In genomic region chr19:5831958-5832320, GRCm38 (mm10) we compare ENCODE assay signal across 19 mouse cellular contexts. TPM values are rescaled to one million over a fixed set of nuclear protein-coding genes. Genes with fewer than 3 reads are reported as not detected.
DNase-seq lines count a peak whose midpoint lies in the region; ATAC-seq lines count a peak whose summit lies in the region.
"Had no signal": no experiment of that assay in that cellular context is flagged by ENCODE, and none has a peak within 500 bp of the region (broad histone marks: within the 10 kb centered on the region; RNA-seq: fewer than 3 reads in every experiment).

No protein-coding gene starts in this region.

- no peaks in the 10 kb centered on the region for H3K36me3 ChIP-seq in heart, embryonic 10.5 days
- H3K36me3 ChIP-seq in kidney, embryonic 16.5 days (ENCODE audit: insufficient read depth, low read length), result no peaks in the 10 kb centered on the region
- H3K36me3 ChIP-seq: embryonic facial prominence, embryonic 15.5 days; hindbrain, embryonic 13.5 days; limb, embryonic 10.5 days; neural tube, embryonic 15.5 days; stomach, embryonic 15.5 days had no signal

- H3K27ac ChIP-seq in heart, embryonic 10.5 days, result no peak overlapping the region
- H3K27ac ChIP-seq in kidney, embryonic 16.5 days (ENCODE audit: low read length), result peak overlapping the region; percentile 45; the same call in 1 of the 2 replicates
- peak overlapping the region; percentile 28 for H3K27ac ChIP-seq in brown adipose tissue, adult 24 weeks (replicated peaks; ENCODE audit: low read depth, low read length)
- H3K27ac ChIP-seq: embryonic facial prominence, embryonic 15.5 days; forebrain, embryonic 13.5 days; hindbrain, embryonic 13.5 days; layer of hippocampus, adult 2 months; limb, embryonic 10.5 days; neural tube, embryonic 15.5 days; stomach, embryonic 15.5 days had no signal

- peak; percentile 91 for DNase-seq in heart, adult 11 months
- no peak for DNase-seq in heart, embryonic 10.5 days (ENCODE audit: low spot score)
- no peak for DNase-seq in kidney, adult 11 months
- DNase-seq in 3134 (ENCODE audit: extremely low read depth, insufficient read length, low spot score), result peak; percentile 20
- DNase-seq in embryo, embryonic 10.5 days (ENCODE audit: low spot score), result no peak
- DNase-seq: cerebellum, adult 8-10 months; lung, postnatal 10 days; right cerebral cortex, postnatal 4 days had no signal

- no peak overlapping the region for H3K9ac ChIP-seq in kidney, embryonic 16.5 days (replicated peaks; ENCODE audit: low read length)
- H3K9ac ChIP-seq: embryonic facial prominence, embryonic 15.5 days; forebrain, embryonic 13.5 days; hindbrain, embryonic 13.5 days; neural tube, embryonic 15.5 days; stomach, embryonic 15.5 days had no signal

- no peak overlapping the region for H3K4me2 ChIP-seq in kidney, embryonic 16.5 days (replicated peaks; ENCODE audit: low read depth, low read length)
- H3K4me2 ChIP-seq: embryonic facial prominence, embryonic 15.5 days; forebrain, embryonic 13.5 days; hindbrain, embryonic 13.5 days; midbrain, embryonic 11.5 days; neural tube, embryonic 15.5 days; stomach, embryonic 15.5 days had no signal

- WGBS in heart, embryonic 10.5 days, result 84% methylated on average over 4 of the region's 4 CpGs
- 85% methylated on average over 4 of the region's 4 CpGs for WGBS in kidney, embryonic 16.5 days

- peaks cover 27% of the 10 kb centered on the region for H3K4me1 ChIP-seq in heart, embryonic 10.5 days
- H3K4me1 ChIP-seq in kidney, embryonic 16.5 days (ENCODE audit: insufficient read depth, low read length), result peaks cover 12% of the 10 kb centered on the region
- H3K4me1 ChIP-seq in brown adipose tissue, adult 24 weeks (ENCODE audit: control insufficient read depth, insufficient read depth, insufficient read length, low read length), result no peaks in the 10 kb centered on the region; the same call in 1 of the 2 replicates
- H3K4me1 ChIP-seq: embryonic facial prominence, embryonic 15.5 days; hindbrain, embryonic 13.5 days; neural tube, embryonic 15.5 days; stomach, embryonic 15.5 days had no signal

- H3K4me3 ChIP-seq in heart, embryonic 10.5 days, result no peak overlapping the region
- no peak overlapping the region for H3K4me3 ChIP-seq in kidney, embryonic 16.5 days (ENCODE audit: low read length)
- no peak overlapping the region for H3K4me3 ChIP-seq in brown adipose tissue, adult 24 weeks (ENCODE audit: insufficient read depth, low read depth, low read length)
- H3K4me3 ChIP-seq: embryonic facial prominence, embryonic 15.5 days; forebrain, embryonic 13.5 days; hindbrain, embryonic 13.5 days; layer of hippocampus, adult 2 months; limb, embryonic 10.5 days; neural tube, embryonic 15.5 days; stomach, embryonic 15.5 days had no signal

- H3K27me3 ChIP-seq in heart, embryonic 10.5 days (ENCODE audit: insufficient read depth, poor library complexity, severe bottlenecking), result no peaks in the 10 kb centered on the region
- no peaks in the 10 kb centered on the region for H3K27me3 ChIP-seq in kidney, embryonic 16.5 days (ENCODE audit: insufficient read depth, low read length)
- H3K27me3 ChIP-seq: embryonic facial prominence, embryonic 15.5 days; forebrain, embryonic 13.5 days; hindbrain, embryonic 13.5 days; neural tube, embryonic 15.5 days; stomach, embryonic 15.5 days had no signal

- ATAC-seq in kidney, embryonic 16.5 days (ENCODE audit: low FRiP score, low TSS enrichment), result no peak
- ATAC-seq: forebrain, embryonic 13.5 days had no signal

- no peaks in the 10 kb centered on the region for H3K9me3 ChIP-seq in heart, embryonic 10.5 days
- H3K9me3 ChIP-seq in kidney, embryonic 16.5 days (ENCODE audit: low read length), result no peaks in the 10 kb centered on the region
- H3K9me3 ChIP-seq: embryonic facial prominence, embryonic 15.5 days; forebrain, embryonic 13.5 days; G1E; hindbrain, embryonic 13.5 days; limb, embryonic 10.5 days; neural tube, embryonic 15.5 days; stomach, embryonic 15.5 days had no signal

RNA-seq across cellular contexts. Expression of gene Frmd8, which starts 43.1 kb away (rescaled TPM):
- polyA plus RNA-seq in heart, embryonic 10.5 days (2016; fragmentation: Nextera tagmentation; extraction: Ambion mirVana), result 40.6 and 46.3 TPM in 2 replicates
- polyA plus RNA-seq in kidney, embryonic 16.5 days (2015; fragmentation: Nextera tagmentation; extraction: Ambion mirVana), result 50.6 and 52.9 TPM in 2 replicates
- 6.6 and 7.0 TPM in 2 replicates for polyA plus RNA-seq in brown adipose tissue, adult 24 weeks (2012; ENCODE audit: insufficient read depth, insufficient read length, missing spikeins)

RNA-seq across cellular contexts. Expression of gene Slc25a45, which starts 45.7 kb away (rescaled TPM):
- 2.1 and 2.5 TPM in 2 replicates for polyA plus RNA-seq in heart, embryonic 10.5 days (2016; fragmentation: Nextera tagmentation; extraction: Ambion mirVana)
- polyA plus RNA-seq in kidney, embryonic 16.5 days (2015; fragmentation: Nextera tagmentation; extraction: Ambion mirVana), result 14.8 and 15.7 TPM in 2 replicates
- polyA plus RNA-seq in brown adipose tissue, adult 24 weeks (2012; ENCODE audit: insufficient read depth, insufficient read length, missing spikeins), result 2.3 and 2.4 TPM in 2 replicates

Comparison
In these comparisons a context has a peak if more than half of its experiments do, and no peak if none do; other contexts are left out.
1. DNase-seq: peak in heart, adult 11 months (single experiment) and 3134 (single experiment); none in heart, embryonic 10.5 days (single experiment), kidney, adult 11 months (single experiment) and embryo, embryonic 10.5 days (single experiment).